Mouse (Mus musculus) bone marrow, adult 2 months (tissue): ENCODE results near the gene Erc2. TPM values are rescaled to one million over a fixed set of nuclear protein-coding genes. Genes with fewer than 3 reads are reported as not detected.

ENCODE experiments used
- H3K27ac ChIP-seq: fragments of 200-500 bp; 2 replicates; pipeline ENCODE4 v1.5.1; 2012; ENCODE audit warnings: low read depth, mild to moderate bottlenecking, control low read depth, inconsistent platforms, low read length; ENCODE audit not compliant: control insufficient read depth, poor library complexity, insufficient read depth
- H3K4me1 ChIP-seq: fragments of 200-500 bp; 2 replicates; pipeline ENCODE4 v1.6.1; 2011; ENCODE audit warnings: low read length; ENCODE audit not compliant: control insufficient read depth, insufficient read depth
- H3K4me3 ChIP-seq: fragments of 200-500 bp; replicated peaks from 2 replicates; pipeline ENCODE3; 2011; ENCODE audit warnings: mild to moderate bottlenecking, low read depth, low read length, control low read depth; ENCODE audit not compliant: control insufficient read depth
- CTCF ChIP-seq: fragments of 200-500 bp; IDR thresholded peaks from 2 replicates; pipeline ENCODE4 v1.5.1; 2011; ENCODE audit warnings: low read length, control low read depth; ENCODE audit not compliant: control insufficient read depth, insufficient read depth
- POLR2A ChIP-seq: fragments of 200-500 bp; IDR thresholded peaks from 2 replicates; pipeline ENCODE4 v1.6.1; 2011; ENCODE audit warnings: low read depth, mild to moderate bottlenecking, control low read depth, low read length, borderline replicate concordance; ENCODE audit not compliant: control insufficient read depth
- WGBS: fragments of 180-500 bp; shearing (Covaris S2); methylation state at CpG from one replicate; pipeline ENCODE4 v1.1.7; 2018; 5-methylcytosine and 5-hydroxymethylcytosine counted together
- polyA plus RNA-seq: library from polyadenylated mRNA; stranded (reverse); fragments of >200 nt; gene quantifications from 2 replicates; pipeline ENCODE4 v1.2.4, GENCODE M21; 2011; ENCODE audit warnings: low replicate concordance; ENCODE audit not compliant: missing spikeins, insufficient read depth, insufficient read length

Erc2 gene
- polyA plus RNA-seq, 1 experiment = not detected

GRCm38 (mm10) chr14:28068021-28068420, 445.8 kb downstream of the Erc2 start:
- H3K4me3 ChIP-seq = no peak overlapping the region
- WGBS = 38% methylated on average over 12 of the region's 12 CpGs
- TF ChIP-seq CTCF (no peak), POLR2A (no peak)
- H3K27ac ChIP-seq = no peak overlapping the region
- H3K4me1 ChIP-seq = no peaks in the 10 kb centered on the region

GRCm38 (mm10) chr14:28069826-28070225, 447.6 kb downstream of the Erc2 start:
- H3K4me3 ChIP-seq = no peak overlapping the region
- TF ChIP-seq POLR2A (no peak), CTCF (no peak)
- H3K4me1 ChIP-seq = no peaks in the 10 kb centered on the region
- no peak overlapping the region for H3K27ac ChIP-seq
- WGBS = 75% methylated on average over 2 of the region's 2 CpGs

- TF ChIP-seq CTCF (no peak), POLR2A (no peak)
- no peak overlapping the region for H3K4me3 ChIP-seq
- 71% methylated on average over 3 of the region's 3 CpGs for WGBS
- H3K27ac ChIP-seq = no peak overlapping the region
- no peaks in the 10 kb centered on the region for H3K4me1 ChIP-seq
Measured at GRCm38 (mm10) chr14:28072561-28072960, 450.3 kb downstream of the Erc2 start.

- no peak overlapping the region for H3K4me3 ChIP-seq
- no peaks in the 10 kb centered on the region for H3K4me1 ChIP-seq
- WGBS = 54% methylated on average over 8 of the region's 8 CpGs
- TF ChIP-seq CTCF = no peak
- no peak for TF ChIP-seq POLR2A
- H3K27ac ChIP-seq = no peak overlapping the region
Measured at GRCm38 (mm10) chr14:28089636-28090443, 467.6 kb downstream of the Erc2 start.

GRCm38 (mm10) chr14:28091367-28091766, 469.1 kb downstream of the Erc2 start:
- Histone ChIP-seq H3K27ac (no peak overlapping the region), H3K4me3 (no peak overlapping the region), H3K4me1 (no peaks in the 10 kb centered on the region)
- TF ChIP-seq CTCF (no peak), POLR2A (no peak)
- WGBS = 76% methylated on average over 1 of the region's 1 CpGs

- no peak overlapping the region for H3K4me3 ChIP-seq
- H3K4me1 ChIP-seq = no peaks in the 10 kb centered on the region
- WGBS = 52% methylated on average over 4 of the region's 4 CpGs
- no peak overlapping the region for H3K27ac ChIP-seq
- TF ChIP-seq POLR2A (no peak), CTCF (no peak)
Measured at GRCm38 (mm10) chr14:28093214-28093613, 471.0 kb downstream of the Erc2 start.

GRCm38 (mm10) chr14:28093913-28094312, 471.7 kb downstream of the Erc2 start:
- 92% methylated on average over 1 of the region's 1 CpGs for WGBS

GRCm38 (mm10) chr14:28099084-28099483, 476.9 kb downstream of the Erc2 start:
- 83% methylated on average over 5 of the region's 5 CpGs for WGBS
- TF ChIP-seq CTCF = no peak
- TF ChIP-seq POLR2A = no peak
- Histone ChIP-seq H3K27ac (no peak overlapping the region), H3K4me3 (no peak overlapping the region), H3K4me1 (no peaks in the 10 kb centered on the region)

More at GRCm38 (mm10) chr14:28093913-28094312, 471.7 kb downstream of the Erc2 start:
- Histone ChIP-seq H3K27ac (no peak overlapping the region), H3K4me1 (no peaks in the 10 kb centered on the region), H3K4me3 (no peak overlapping the region)
- TF ChIP-seq CTCF = no peak
- TF ChIP-seq POLR2A = no peak
